Comparison of ENCODE assay signal across 28 mouse cellular contexts in the genomic region with DNA sequence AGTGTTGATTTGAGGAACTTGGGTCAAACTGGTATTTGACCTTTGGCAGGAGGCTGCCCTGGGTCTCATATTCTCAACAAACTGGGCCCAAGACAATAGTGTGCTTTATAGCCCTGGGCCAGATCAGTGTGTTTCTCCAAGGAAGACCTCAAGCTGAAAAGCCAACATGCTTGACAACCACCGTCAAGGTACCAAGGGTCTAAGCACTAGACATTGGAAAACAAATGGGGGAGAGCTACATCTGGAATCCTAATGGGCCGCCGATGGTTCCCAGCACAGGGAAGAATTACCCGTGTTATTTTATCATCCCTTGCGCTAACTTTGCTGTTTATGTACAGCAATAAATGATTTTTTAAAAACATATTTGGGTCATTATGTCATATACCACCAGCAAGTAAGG.
"Had no signal": no experiment of that assay in that cellular context is flagged by ENCODE, and none has a peak within 500 bp of the region (broad histone marks: within the 10 kb centered on the region; RNA-seq: fewer than 3 reads in every experiment).

No protein-coding gene starts in this region.

- H3K9me3 ChIP-seq: heart, embryonic 13.5 days; heart, embryonic 15.5 days; hindbrain, embryonic 13.5 days; hindbrain, embryonic 15.5 days; kidney, embryonic 15.5 days; limb, embryonic 12.5 days; liver, embryonic 13.5 days; liver, embryonic 15.5 days had no signal

- H3K36me3 ChIP-seq: heart, embryonic 13.5 days; heart, embryonic 15.5 days; hindbrain, embryonic 13.5 days; hindbrain, embryonic 15.5 days; kidney, embryonic 15.5 days; limb, embryonic 12.5 days; liver, embryonic 13.5 days; liver, embryonic 15.5 days had no signal

- ATAC-seq: hindbrain, postnatal 0 days; intestine, embryonic 16.5 days had no signal

- H3K4me3 ChIP-seq: gastrocnemius, adult 2 months; heart, adult 2 months; heart, embryonic 13.5 days; heart, embryonic 15.5 days; hindbrain, embryonic 13.5 days; hindbrain, embryonic 15.5 days; kidney, embryonic 15.5 days; limb, embryonic 12.5 days; liver, embryonic 13.5 days; liver, embryonic 15.5 days had no signal

- H3K4me2 ChIP-seq: heart, embryonic 11.5 days; heart, embryonic 13.5 days; heart, embryonic 15.5 days; hindbrain, embryonic 13.5 days; hindbrain, embryonic 15.5 days; kidney, embryonic 15.5 days; limb, embryonic 12.5 days; liver, embryonic 11.5 days; liver, embryonic 13.5 days; liver, embryonic 15.5 days had no signal

- DNase-seq: gastrocnemius, adult 2 months; gastrocnemius, postnatal 10 days; gastrocnemius, postnatal 25 days; heart, adult 2 months; heart, postnatal 14 days; heart, postnatal 36 days; kidney, adult 11 months; kidney, adult 2 months; kidney, adult 9 months; kidney, postnatal 14 days; kidney, postnatal 36 days; layer of hippocampus, adult 9-11 months; layer of hippocampus, postnatal 36 days; left cerebral cortex, postnatal 4 days; liver; liver, embryonic 13.5 days had no signal

- H3K9ac ChIP-seq: heart, embryonic 13.5 days; heart, embryonic 15.5 days; hindbrain, embryonic 13.5 days; hindbrain, embryonic 15.5 days; kidney, embryonic 15.5 days; limb, embryonic 12.5 days; liver, embryonic 13.5 days; liver, embryonic 15.5 days had no signal

- H3K4me1 ChIP-seq: heart, embryonic 13.5 days; heart, embryonic 15.5 days; hindbrain, embryonic 15.5 days; kidney, embryonic 15.5 days; liver, embryonic 13.5 days; liver, embryonic 15.5 days had no signal

- H3K27ac ChIP-seq: gastrocnemius, adult 2 months; heart, adult 2 months; heart, embryonic 13.5 days; heart, embryonic 15.5 days; hindbrain, embryonic 13.5 days; hindbrain, embryonic 15.5 days; hindbrain, postnatal 0 days; kidney, embryonic 15.5 days; kidney, postnatal 0 days; limb, embryonic 12.5 days; liver, embryonic 13.5 days; liver, embryonic 15.5 days had no signal

- H3K27me3 ChIP-seq: heart, embryonic 13.5 days; heart, embryonic 15.5 days; hindbrain, embryonic 13.5 days; hindbrain, embryonic 15.5 days; kidney, embryonic 15.5 days; limb, embryonic 12.5 days; liver, embryonic 13.5 days; liver, embryonic 15.5 days had no signal
